Mouse (Mus musculus): ENCODE data around the gene Zcchc4. TPM values are rescaled to one million over a fixed set of nuclear protein-coding genes. Genes with fewer than 3 reads are reported as not detected.

Zcchc4 gene
- total and polyA plus RNA-seq, 3 experiments: 14.8 to 18.9 (median 17.2) TPM

GRCm38 (mm10) chr5:52810446-52810845 lies 35.2 kb downstream of the Zcchc4 start:
- H3K27ac ChIP-seq (ENCODE audit: insufficient read depth, low read depth): no peak overlapping the region
- no peak overlapping the region for H3K9ac ChIP-seq (ENCODE audit: insufficient read depth, low read depth)
- dilution Hi-C loops (cut with MboI; ENCODE audit: extremely low pct_ligation_motif_present, extremely low pct_unique_long_range_greater_than_20kb, low sequenced_read_pairs): no loop called here
- H3K9me3 ChIP-seq (replicated peaks; ENCODE audit: low read length): no peaks in the 10 kb centered on the region
- in situ Hi-C loops (cut with MboI; ENCODE audit: low pct_ligation_motif_present, low pct_unique_long_range_greater_than_20kb, low sequenced_read_pairs): loop anchor here (25.0 kb wide), 1 partner anchor 298 kb away; no protein-coding TSS in a partner anchor
- H3K36me3 ChIP-seq (replicated peaks in 1 of 2; ENCODE audit: control insufficient read depth in 1 of 2, insufficient read depth in 1 of 2, low read length in 1 of 2): peaks cover 51 to 86% of the 10 kb centered on the region in 2 experiments
- no peaks in the 10 kb centered on the region for H3K79me2 ChIP-seq (replicated peaks; ENCODE audit: control insufficient read depth, extremely low read depth, insufficient read depth, poor library complexity, severe bottlenecking)
- no peaks in the 10 kb centered on the region for H3K4me1 ChIP-seq (ENCODE audit: control insufficient read depth in 1 of 2, insufficient read depth in 2 of 2)
- no peak overlapping the region for H3K4me3 ChIP-seq (replicated peaks in 1 of 3; ENCODE audit: low read depth in 2 of 3, low read length in 2 of 3, poor library complexity in 1 of 3)
- H3K4me2 ChIP-seq (ENCODE audit: insufficient read depth, low read depth, poor library complexity, severe bottlenecking): no peak overlapping the region
- TF ChIP-seq CHD2 (IDR thresholded peaks at IDR 0.05; ENCODE audit: low read length) (no peak), GABPA (IDR thresholded peaks at IDR 0.05; ENCODE audit: insufficient replicate concordance, low read depth, low read length) (no peak), RCOR1 (conservative IDR thresholded peaks at IDR 0.05; ENCODE audit: low read depth, low read length) (no peak), TCF12 (IDR thresholded peaks at IDR 0.05; ENCODE audit: low read depth, low read length) (no peak), MEF2A (IDR thresholded peaks at IDR 0.05; ENCODE audit: borderline replicate concordance, low read depth, low read length) (no peak), USF1 (IDR thresholded peaks at IDR 0.05; ENCODE audit: low read depth, low read length) (no peak), UBTF (IDR thresholded peaks at IDR 0.05; ENCODE audit: low read depth, low read length) (no peak), IRF4 (IDR thresholded peaks at IDR 0.05; ENCODE audit: low read depth, low read length) (no peak), MXI1 (IDR thresholded peaks at IDR 0.05; ENCODE audit: low read depth, low read length) (no peak)
- H3K27me3 ChIP-seq (replicated peaks): no peaks in the 10 kb centered on the region
- DNase-seq (ENCODE audit: extremely low read depth): no peak

- peaks cover 50 to 86% of the 10 kb centered on the region in 2 experiments for H3K36me3 ChIP-seq (replicated peaks in 1 of 2; ENCODE audit: control insufficient read depth in 1 of 2, insufficient read depth in 1 of 2, low read length in 1 of 2)
- H3K79me2 ChIP-seq (replicated peaks; ENCODE audit: control insufficient read depth, extremely low read depth, insufficient read depth, poor library complexity, severe bottlenecking): no peaks in the 10 kb centered on the region
- H3K27ac ChIP-seq (ENCODE audit: insufficient read depth, low read depth): no peak overlapping the region
- no peaks in the 10 kb centered on the region for H3K4me1 ChIP-seq (ENCODE audit: control insufficient read depth in 1 of 2, insufficient read depth in 2 of 2)
- no peak for TF ChIP-seq ELF1 (IDR thresholded peaks at IDR 0.05; ENCODE audit: low read depth, low read length)
- no peak for TF ChIP-seq HCFC1 (IDR thresholded peaks at IDR 0.05; ENCODE audit: low read depth, low read length)
- TF ChIP-seq TBP (conservative IDR thresholded peaks at IDR 0.05; ENCODE audit: low read depth, low read length): no peak
- TF ChIP-seq SMC3 (IDR thresholded peaks at IDR 0.05; ENCODE audit: low read depth, low read length): no peak
- TF ChIP-seq ETS1 (conservative IDR thresholded peaks at IDR 0.05; ENCODE audit: low read depth, low read length): no peak
- TF ChIP-seq CHD2 (IDR thresholded peaks at IDR 0.05; ENCODE audit: low read length): no peak
- TF ChIP-seq MAX (IDR thresholded peaks at IDR 0.05; ENCODE audit: low read length): no peak
- TF ChIP-seq MAZ (IDR thresholded peaks at IDR 0.05; ENCODE audit: low read depth, low read length): no peak
- dilution Hi-C loops (cut with MboI; ENCODE audit: extremely low pct_ligation_motif_present, extremely low pct_unique_long_range_greater_than_20kb, low sequenced_read_pairs): no loop called here
- no peaks in the 10 kb centered on the region for H3K27me3 ChIP-seq (replicated peaks)
- H3K9ac ChIP-seq (ENCODE audit: insufficient read depth, low read depth): no peak overlapping the region
- H3K9me3 ChIP-seq (replicated peaks; ENCODE audit: low read length): no peaks in the 10 kb centered on the region
- no peak overlapping the region for H3K4me3 ChIP-seq (replicated peaks in 1 of 3; ENCODE audit: low read depth in 2 of 3, low read length in 2 of 3, poor library complexity in 1 of 3)
- no peak overlapping the region for H3K4me2 ChIP-seq (ENCODE audit: insufficient read depth, low read depth, poor library complexity, severe bottlenecking)
- in situ Hi-C loops (cut with MboI; ENCODE audit: low pct_ligation_motif_present, low pct_unique_long_range_greater_than_20kb, low sequenced_read_pairs): loop anchor here (25.0 kb wide), 1 partner anchor 299 kb away; no protein-coding TSS in a partner anchor
- no peak for DNase-seq (ENCODE audit: extremely low read depth)
These were observed 35.8 kb downstream of the Zcchc4 start for GRCm38 (mm10) chr5:52811056-52811455.
